Mouse (Mus musculus) ES-Bruce4 (cell line): Measurements from ENCODE around the gene Slc16a7. TPM values are rescaled to one million over a fixed set of nuclear protein-coding genes. Genes with fewer than 3 reads are reported as not detected.

Experiments
- H3K27ac ChIP-seq: 2 replicates; pipeline ENCODE4 v1.5.1; 2012; ENCODE audit warnings: low read length, inconsistent platforms; ENCODE audit not compliant: insufficient read depth
- H3K27me3 ChIP-seq: 2 replicates; pipeline ENCODE4 v1.6.1; 2012; ENCODE audit warnings: mild to moderate bottlenecking, low read length, inconsistent platforms; ENCODE audit not compliant: control insufficient read depth, poor library complexity, insufficient read depth, severe bottlenecking
- H3K36me3 ChIP-seq: 2 replicates; pipeline ENCODE4 v1.6.1; 2012; ENCODE audit warnings: inconsistent platforms, mild to moderate bottlenecking, low read length, moderate library complexity; ENCODE audit not compliant: control insufficient read depth, poor library complexity, insufficient read depth, severe bottlenecking
- H3K4me1 ChIP-seq: one replicate; pipeline ENCODE4 v1.8.1; 2011; ENCODE audit warnings: low read length; ENCODE audit not compliant: control insufficient read depth, insufficient read depth
- H3K4me3 ChIP-seq: 2 replicates; pipeline ENCODE4 v1.5.1; 2011; ENCODE audit warnings: low read depth, mild to moderate bottlenecking, low read length
- H3K9ac ChIP-seq: 2 replicates; pipeline ENCODE4 v1.6.1; 2012; ENCODE audit warnings: low read depth, mild to moderate bottlenecking, inconsistent platforms; ENCODE audit not compliant: poor library complexity, severe bottlenecking
- H3K9me3 ChIP-seq: replicated peaks from 2 replicates; pipeline ENCODE4 v1.6.1; 2012; ENCODE audit warnings: mild to moderate bottlenecking, low read length, inconsistent platforms; ENCODE audit not compliant: control insufficient read depth, poor library complexity, insufficient read depth, severe bottlenecking
- CTCF ChIP-seq: IDR thresholded peaks from one replicate; pipeline ENCODE4 v1.8.1; 2011; ENCODE audit warnings: low read depth, low read length
- EP300 ChIP-seq: IDR thresholded peaks from 2 replicates; pipeline ENCODE4 v1.6.1; 2011; ENCODE audit warnings: low read depth, low read length; ENCODE audit not compliant: insufficient read depth
- POLR2A ChIP-seq: IDR thresholded peaks from one replicate; pipeline ENCODE4 v1.8.1; 2011; ENCODE audit warnings: low read length; ENCODE audit not compliant: insufficient read depth
- polyA plus RNA-seq: library from polyadenylated mRNA; stranded (reverse); fragments of >200 nt; gene quantifications from 2 replicates; pipeline ENCODE4 v1.2.4, GENCODE M21; 2011; ENCODE audit warnings: low read depth; ENCODE audit not compliant: missing spikeins, insufficient read depth, insufficient read length

The Slc16a7 gene
- polyA plus RNA-seq, 1 experiment: 0.21 TPM

DNA sequence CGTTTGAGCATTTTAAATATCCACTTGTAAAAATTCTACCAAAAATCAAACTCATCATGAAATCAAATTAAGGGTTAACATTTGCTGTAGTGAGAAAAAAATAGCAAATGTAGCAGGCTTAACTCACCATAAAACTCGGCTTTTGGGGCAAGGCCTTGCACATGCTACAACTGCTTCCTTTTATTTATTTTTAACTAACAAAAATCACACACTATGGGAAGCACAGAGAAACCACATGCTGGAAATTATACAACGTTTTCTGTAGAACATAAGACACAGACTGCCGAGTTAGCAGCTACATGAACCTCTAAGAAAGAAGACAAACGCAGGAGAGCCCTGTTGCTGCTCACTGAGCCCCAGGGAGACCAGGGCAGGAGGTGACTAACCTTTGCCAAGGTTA, 57.9 kb downstream of the Slc16a7 start:
- no peaks in the 10 kb centered on the region for H3K4me1 ChIP-seq
- no peaks in the 10 kb centered on the region for H3K27me3 ChIP-seq
- no peak overlapping the region for H3K4me3 ChIP-seq
- H3K9ac ChIP-seq: no peak overlapping the region
- H3K27ac ChIP-seq: no peak overlapping the region
- H3K36me3 ChIP-seq: no peaks in the 10 kb centered on the region
- TF ChIP-seq CTCF: no peak
- no peak for TF ChIP-seq POLR2A
- no peak for TF ChIP-seq EP300
- no peaks in the 10 kb centered on the region for H3K9me3 ChIP-seq

DNA sequence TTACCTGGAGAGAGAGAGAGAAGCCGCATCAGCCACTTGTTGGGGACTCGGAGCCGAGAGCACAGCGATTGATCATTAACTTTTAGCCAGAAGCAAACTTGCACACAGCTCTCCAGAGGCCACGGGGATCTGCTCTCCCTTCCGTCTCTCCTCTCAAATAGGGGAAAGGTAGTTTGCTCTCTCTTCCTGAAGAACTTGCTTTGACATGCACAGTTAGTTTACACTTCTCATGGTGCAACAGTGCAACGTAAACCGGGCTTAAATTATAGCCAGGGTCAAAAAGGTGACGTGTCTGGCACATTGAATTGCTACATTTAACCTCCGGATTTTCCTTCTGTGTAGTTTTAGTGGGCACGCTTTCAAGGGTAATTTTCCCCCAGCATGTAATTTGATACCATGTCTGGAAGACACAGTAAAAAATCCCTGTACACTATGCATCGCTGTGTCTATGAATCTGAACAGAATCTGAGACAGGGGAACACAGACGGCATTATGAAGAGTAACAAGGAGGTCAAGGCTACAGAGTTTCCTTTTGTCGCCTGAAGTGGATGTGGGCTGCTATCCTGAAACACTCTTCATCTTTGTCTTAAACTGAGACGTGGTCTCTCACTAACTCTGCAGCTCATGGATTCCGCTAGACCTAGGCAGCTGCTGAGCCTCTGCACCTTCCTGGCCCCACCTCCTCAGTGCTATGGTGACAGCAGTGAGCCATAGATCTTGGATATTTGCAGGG, 60.8 kb downstream of the Slc16a7 start:
- no peak for TF ChIP-seq POLR2A
- TF ChIP-seq EP300: no peak
- no peak for TF ChIP-seq CTCF
- no peak overlapping the region for H3K9ac ChIP-seq
- H3K9me3 ChIP-seq: no peaks in the 10 kb centered on the region
- H3K4me3 ChIP-seq: no peak overlapping the region
- H3K27ac ChIP-seq: no peak overlapping the region
- H3K4me1 ChIP-seq: no peaks in the 10 kb centered on the region
- H3K36me3 ChIP-seq: no peaks in the 10 kb centered on the region
- no peaks in the 10 kb centered on the region for H3K27me3 ChIP-seq

DNA sequence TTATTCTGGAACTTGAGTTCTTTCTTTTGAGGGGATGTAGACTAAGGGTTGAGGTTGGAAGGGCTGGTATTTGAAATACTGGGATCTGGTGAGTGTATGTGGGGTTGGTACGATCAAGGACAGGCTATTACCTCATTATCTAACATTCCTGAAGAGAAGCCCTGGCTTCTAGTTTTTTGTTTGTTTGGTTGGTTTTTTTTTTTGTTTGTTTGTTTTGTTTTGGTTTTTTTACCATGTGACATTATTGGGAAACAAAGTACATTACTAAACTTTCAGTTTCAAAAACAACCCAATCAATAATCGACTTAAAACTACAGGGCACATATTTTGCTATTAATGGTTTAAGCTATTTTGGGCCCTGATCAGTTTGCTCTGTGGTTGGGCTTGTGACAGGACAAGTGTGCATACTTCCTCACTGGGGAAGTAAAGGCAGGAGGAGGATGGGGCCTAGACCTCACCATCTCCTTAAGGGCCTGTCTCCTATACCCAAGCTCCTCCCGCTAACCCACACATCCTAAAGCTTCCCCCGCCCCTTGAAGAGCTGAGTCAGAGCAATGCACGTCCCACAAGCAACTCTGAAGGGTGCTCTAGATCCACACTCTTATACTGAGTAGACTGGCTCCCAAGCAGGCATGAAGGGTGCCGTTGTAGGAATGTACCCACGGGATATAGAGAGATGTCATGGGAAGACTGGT, 64.2 kb downstream of the Slc16a7 start:
- Histone ChIP-seq H3K9me3 (no peaks in the 10 kb centered on the region), H3K36me3 (no peaks in the 10 kb centered on the region), H3K4me1 (no peaks in the 10 kb centered on the region), H3K27ac (no peak overlapping the region), H3K27me3 (no peaks in the 10 kb centered on the region), H3K4me3 (no peak overlapping the region), H3K9ac (no peak overlapping the region)
- TF ChIP-seq POLR2A (no peak), CTCF (no peak), EP300 (no peak)

DNA sequence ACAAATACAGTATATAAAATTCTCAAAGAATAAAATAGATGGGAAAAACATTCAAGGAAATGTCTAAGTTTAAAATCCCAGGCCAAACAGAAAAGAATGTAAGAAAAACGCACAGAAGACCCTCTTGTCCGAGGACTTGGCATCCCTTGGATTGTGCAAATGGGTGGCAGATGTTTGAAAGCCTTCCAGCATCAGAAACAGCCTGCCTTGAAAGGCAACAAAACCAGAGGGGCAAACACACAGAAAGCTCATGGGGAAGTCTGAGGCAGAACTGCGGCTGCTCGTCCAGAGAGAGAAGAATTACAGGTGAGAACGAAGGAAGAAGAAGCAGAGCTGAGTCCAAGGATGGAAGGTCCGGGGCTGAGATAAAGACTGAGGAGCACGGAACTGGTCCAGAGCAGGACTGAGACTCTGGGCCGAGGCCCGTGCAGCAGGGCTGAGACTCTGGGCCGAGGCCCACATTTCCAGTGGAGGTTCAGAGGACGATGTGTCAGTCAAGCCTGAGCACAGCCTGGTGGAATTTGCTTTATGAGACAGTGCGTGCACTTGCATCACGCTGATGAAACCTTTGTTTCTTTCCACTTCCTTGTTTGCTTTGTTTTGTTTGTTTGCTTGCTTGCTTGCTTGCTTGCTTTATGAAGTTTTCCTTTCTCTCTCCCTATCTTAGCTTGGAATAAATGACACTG, 65.0 kb downstream of the Slc16a7 start:
- H3K36me3 ChIP-seq: no peaks in the 10 kb centered on the region
- no peak for TF ChIP-seq POLR2A
- no peak for TF ChIP-seq EP300
- H3K9me3 ChIP-seq: no peaks in the 10 kb centered on the region
- H3K4me3 ChIP-seq: no peak overlapping the region
- no peak overlapping the region for H3K9ac ChIP-seq
- no peaks in the 10 kb centered on the region for H3K4me1 ChIP-seq
- H3K27me3 ChIP-seq: no peaks in the 10 kb centered on the region
- H3K27ac ChIP-seq: no peak overlapping the region

DNA sequence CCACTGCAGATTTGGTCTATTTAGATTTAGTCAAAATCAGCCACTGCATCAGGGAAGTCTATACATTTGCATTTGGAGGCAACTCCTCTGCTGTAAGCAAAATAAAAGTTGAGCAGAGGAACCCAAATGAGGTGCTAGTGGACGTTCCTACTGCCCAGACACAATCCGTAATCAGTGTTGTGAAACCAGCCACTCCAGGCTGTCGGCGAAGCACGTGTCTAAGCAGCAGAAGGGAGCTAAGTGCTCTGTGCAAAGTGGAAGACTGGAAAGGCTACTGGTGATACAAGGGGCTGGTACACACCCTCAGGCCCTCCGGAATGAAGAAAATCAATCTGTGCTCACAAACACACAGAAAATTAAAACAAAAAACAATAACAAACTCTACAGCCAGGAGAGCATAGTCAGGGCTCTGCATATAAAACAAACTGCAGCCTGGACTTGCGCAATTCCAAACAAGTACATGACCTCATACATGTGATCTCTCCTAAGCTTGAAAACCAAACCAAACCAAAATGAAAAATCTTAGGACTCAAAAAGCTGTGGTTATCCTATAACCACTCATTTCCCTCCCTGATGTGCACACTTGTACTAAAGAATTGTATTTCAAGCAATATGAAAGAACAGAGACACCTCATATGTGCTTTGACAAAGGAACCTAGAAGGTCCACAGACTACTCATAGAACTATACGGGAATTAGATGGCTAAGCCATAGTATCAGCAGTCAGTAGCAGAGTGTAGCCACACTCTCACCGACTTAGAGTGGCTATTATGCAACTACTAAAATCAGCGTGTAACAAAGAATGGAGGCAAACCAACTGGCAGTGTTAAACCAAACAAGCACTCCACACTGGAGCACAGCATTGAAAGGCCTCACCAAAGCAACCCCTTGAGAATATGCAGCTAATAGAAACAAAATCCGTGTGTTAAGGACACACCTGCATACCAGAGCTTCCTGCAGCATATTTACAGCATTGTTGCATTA, 67.5 kb downstream of the Slc16a7 start:
- Histone ChIP-seq H3K9ac (no peak overlapping the region), H3K4me1 (no peaks in the 10 kb centered on the region), H3K36me3 (no peaks in the 10 kb centered on the region), H3K27ac (no peak overlapping the region), H3K4me3 (no peak overlapping the region), H3K9me3 (no peaks in the 10 kb centered on the region), H3K27me3 (no peaks in the 10 kb centered on the region)
- no peak for TF ChIP-seq POLR2A
- TF ChIP-seq CTCF: no peak
- no peak for TF ChIP-seq EP300
